Mouse (Mus musculus): ENCODE data around the gene Blnk.

The Blnk gene

DNA sequence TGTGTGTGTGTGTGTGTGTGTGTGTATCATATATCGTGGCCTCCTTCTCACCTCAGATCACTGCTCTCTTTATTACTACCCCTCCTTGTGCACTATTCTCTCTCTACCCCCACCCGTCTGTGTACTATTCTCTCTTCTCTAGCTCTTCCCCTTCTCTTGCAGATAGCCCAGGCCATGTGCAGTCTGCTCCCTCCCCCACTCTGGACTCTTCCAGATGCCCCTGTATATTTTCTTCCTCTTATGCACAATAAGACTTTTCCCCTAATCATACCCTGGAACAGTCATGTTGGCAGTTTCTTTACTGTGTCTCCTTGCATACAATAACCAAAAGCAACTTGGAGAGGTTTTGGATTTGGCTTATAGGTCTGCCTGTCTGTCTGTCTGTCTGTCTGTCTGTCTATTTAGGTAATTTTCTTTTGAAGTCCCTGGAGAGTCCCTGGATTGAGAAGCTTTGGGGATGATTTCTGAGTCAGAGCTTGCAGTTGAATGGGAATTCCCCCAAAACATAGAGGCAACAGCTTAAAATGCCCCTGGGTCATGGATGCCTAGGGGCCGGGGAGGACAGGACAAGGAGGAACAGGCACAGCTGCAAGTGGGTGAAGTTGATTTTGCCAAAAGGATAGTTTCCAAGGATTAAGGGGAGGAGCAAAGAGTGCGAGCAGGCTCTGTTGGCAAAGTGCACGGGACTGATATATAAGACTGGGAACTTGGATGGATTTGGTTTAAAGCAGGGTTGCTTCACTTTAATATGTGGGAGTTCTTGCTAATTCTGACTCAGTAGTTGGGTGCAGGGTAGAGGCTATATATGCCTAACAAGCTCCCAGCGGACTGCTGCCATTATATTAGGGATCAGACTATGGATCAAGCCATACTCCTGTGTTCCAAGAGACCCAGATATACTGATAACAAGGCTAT is 29.1 kb downstream of the Blnk start:
- no peak for DNase-seq (ENCODE audit: low spot score in 2 of 2)

DNA sequence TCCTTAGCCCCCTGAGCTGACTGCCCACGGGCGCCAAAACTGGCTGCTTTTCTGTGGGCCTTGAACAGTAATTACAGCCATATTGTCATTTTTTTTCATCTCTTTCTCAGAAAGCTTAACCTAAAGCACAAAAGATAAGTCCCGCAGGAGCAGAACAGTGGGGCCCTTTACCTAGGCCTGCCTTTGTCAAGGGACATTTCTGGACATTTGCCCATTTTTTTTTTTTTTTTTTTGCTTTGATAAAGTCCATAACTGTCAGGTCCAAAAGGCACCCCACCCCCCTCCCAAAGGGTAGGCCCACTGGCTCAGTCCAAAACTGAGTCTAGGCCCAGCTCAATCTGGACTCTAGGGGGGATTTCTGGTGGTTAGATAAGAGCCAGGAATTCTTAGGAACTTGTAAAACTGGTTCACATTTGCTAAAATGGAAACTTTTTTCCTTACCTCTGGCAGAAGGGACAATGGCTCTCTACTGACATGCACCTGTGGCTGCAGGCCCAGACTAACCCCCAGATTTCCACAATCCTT is 29.9 kb downstream of the Blnk start:
- DNase-seq (ENCODE audit: low spot score in 2 of 2): no peak

DNA sequence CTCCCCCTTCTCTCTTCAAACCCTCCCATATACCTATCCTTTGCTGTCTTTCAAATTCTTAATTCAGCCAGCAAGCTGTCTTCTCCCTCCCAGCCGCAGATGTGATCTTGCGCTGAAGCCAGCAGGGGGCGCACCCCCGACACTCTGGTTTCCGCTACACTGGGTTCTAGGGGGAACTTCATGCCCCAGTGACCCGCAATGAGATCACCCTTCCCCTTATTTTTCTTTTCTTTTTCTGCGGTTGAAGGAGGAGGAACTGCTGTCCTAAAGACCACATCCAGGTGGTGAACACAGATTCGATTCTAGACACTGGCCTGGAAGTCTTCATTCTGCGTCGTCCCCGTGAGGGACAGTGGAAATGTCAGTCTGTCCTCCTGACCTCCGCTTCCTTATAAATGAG is 31.3 kb downstream of the Blnk start:
- peak; percentile 6 to 38 for DNase-seq (ENCODE audit: low spot score in 2 of 2)

DNA sequence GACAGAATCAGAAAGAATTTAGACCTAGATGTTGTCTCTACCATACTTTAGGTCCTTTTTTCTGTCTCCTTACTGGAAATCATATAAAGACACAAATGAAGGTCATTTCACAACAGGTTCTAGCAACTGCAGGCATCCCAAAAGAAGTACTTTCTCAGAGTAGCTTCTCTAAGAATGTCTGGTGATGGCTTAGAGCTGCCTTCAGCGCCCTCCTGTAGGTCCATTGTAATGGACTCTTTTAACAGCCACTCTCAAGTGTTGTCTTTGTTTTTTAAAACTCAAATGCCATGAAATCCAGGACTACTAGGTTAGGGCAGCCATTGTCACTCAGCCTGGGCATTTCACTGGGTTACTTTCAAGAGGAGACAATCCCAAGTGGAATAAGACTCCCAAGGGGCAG is 35.4 kb downstream of the Blnk start:
- DNase-seq (ENCODE audit: low spot score in 2 of 2): no peak

DNA sequence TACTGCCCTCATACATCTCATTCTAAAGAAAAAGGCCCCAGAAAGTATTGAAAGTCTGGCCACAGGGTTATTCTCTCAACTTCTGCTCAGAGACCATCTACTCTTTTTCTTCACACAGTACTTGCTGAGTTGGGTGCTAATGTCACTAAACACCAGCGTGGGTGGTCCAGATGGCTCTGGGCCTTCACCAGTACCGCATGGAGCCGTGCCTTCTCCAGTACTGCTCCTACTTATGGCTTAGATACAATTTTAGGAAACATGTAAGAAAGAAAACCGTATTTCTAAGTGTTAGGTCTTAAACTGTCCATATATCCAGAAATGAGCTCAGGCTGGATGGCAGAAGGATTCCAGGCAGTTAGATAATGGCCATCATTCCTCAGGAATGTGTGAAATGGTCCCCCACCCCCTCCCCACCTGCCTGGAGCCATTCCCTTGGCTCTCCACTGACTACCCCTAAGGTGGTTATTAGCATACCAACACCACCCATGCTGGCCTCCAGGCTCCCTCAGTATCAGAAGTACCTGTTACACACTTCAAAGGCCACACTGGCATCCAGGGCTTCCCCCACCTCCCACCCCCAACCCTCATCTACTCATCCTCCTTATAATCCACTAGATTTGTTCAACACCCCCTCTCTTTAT is 47.3 kb downstream of the Blnk start:
- no peak for DNase-seq (ENCODE audit: low spot score in 2 of 2)

DNA sequence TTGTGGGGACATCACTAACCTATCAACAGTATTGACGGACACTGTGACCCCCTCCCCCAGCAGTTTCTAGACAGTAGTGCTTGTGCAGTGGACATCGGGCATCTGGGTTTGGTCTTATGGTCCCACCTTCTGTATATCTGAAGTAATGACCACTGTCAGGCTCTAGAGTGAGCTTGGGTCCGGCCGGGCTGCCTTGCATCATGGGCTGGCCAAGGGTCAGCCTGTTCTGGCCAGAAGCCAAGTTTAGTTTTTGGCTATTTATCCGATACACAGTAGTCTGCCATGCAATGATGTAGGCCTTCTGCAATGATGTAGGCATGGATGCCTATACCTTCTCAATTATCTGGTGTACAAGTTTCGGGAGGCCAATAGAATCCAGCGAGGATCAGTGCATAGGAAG is 50.8 kb downstream of the Blnk start:
- DNase-seq (ENCODE audit: low spot score in 2 of 2): peak in 1 of 2 experiments; percentile 3

DNA sequence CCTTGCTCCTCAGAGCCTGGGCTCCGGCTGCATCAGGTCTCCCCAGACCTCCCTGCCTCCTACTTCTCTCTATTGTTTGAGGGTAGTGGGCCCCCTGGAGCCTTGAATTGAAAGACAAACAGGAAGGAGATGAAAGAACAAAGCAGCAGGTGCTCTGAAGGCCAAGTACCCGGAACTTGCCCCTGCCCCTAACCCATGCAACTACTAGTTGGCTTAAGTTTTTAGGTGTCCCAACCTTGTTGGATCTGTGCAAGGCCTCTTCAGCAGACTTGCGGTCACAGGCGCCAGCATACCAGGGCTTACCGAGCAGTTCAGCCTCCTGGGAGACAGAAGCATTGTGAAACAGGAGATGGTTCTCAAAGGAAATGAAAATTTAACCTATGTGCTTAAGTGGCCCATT is 58.3 kb downstream of the Blnk start:
- DNase-seq (ENCODE audit: low spot score in 2 of 2): no peak

DNA sequence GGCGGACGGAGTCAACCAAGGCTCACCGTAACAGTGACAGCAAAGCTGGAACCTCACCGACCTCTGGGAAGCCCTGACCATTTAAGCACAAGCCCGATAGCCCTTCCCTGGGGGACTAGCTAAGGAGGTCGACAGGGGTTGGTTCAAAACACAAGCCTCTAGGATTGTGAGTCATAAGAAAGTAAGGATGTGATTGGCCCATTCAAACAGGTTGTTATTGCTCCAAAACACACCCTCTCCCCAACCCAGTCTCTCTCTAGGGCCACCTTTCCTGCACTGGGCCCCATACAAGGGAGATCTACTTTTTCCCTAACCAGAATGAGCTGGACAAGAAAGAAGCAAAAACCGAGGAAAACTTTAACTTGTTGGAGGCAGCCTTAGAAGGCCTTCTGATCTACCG is 59.0 kb downstream of the Blnk start:
- no peak for DNase-seq (ENCODE audit: low spot score in 2 of 2)

DNA sequence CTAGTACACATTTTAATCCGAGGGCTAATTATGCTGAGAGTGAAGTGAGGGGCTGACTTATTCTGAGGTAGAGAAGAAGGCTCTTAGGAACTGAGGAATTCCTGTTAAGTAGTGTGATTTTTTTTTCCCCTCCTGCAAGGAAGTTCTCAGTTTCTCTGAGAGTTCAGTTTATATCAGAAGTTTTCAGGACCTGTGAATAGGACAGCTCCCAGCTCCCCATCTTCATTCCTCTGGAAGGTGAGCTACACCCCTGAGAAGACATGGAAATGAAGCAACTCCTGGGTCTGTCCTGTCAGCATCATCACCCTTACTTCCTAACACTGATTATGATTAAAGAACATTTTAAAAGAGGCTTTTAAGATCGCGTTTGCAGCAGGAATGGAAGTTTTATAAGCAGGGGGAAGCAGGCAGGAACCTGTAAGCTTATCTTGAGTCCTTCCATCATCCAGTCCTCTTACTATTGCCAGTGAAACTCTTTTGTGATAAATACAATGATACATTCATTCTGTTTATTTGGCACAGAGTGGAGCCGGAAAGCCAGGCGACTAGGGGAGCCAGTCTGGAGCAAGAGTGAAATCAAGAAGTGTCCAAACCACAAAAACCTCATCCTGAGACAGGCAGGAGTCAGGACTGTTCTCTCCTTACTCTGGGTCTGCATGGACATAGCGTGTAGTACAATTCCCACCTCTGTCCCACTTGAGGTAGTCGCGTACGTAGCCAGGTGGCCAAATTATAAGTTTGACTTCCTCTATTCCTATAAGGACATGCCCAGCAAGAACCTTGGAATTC is 62.6 kb downstream of the Blnk start:
- DNase-seq (ENCODE audit: low spot score in 2 of 2): no peak

DNA sequence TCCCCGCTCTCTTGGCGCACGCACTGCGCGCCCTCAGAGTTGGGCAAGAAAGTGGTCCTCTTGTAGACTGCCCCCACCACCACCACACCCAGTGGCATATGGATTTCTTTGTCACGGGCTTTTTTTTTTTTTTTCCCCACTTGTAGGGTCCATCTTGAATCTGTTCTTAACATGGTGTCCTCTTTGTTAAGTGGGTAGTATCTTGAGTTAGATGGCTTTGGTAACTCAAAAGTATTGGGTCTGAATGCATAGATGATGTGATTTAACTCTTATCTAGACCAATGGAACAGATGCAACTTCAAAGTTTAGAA is 99.0 kb downstream of the Blnk start:
- no peak for DNase-seq (ENCODE audit: low spot score in 2 of 2)

DNA sequence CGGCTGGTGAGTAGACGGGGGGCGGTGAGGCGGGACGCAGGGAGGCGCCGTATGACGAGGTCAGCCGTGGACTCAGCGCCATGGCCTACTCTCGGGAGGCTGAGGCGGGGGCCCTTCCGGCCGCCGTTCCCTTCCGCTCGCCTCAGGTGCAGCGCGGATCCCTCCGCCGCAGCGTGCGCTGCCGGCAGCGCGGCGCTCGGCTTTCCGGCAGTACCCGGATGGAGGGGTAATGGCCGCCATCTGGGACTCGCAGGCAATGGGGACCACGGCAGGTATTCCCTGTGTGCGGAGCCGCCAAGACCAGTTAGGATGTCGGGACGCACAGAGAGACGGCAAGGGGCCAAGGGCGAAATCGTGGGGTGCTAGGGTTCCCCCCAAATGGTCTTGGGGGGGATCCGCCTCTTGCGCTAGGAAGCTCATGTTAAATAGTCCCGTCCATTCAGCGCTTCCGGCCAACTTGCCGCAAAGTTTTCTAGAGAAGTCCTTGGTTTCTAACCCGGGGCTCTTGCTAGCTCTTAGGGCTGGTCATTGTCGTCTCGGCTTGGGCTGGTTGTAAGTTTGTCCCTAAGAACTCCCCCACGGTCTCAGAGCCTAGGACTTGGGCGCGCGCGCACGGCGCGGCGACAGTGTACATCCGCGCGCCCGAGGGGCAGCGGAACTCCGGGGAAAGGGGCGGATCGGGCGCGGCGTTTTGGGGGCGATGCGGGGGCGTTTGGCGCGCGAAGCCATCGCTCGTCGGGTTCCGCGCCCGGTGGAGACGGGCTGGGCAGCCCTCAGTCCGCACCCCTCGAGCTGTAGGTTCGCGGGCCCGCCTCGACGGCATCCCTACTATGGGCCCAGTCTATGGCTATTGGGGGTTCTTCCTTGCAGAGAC is 99.6 kb downstream of the Blnk start, which contains the start of gene Zfp518a:
Gene Zfp518a (plus strand): TSS at position 187 of the 874 bp plus-strand sequence.
- DNase-seq (ENCODE audit: low spot score in 2 of 2): peak; percentile 76 to 90

DNA sequence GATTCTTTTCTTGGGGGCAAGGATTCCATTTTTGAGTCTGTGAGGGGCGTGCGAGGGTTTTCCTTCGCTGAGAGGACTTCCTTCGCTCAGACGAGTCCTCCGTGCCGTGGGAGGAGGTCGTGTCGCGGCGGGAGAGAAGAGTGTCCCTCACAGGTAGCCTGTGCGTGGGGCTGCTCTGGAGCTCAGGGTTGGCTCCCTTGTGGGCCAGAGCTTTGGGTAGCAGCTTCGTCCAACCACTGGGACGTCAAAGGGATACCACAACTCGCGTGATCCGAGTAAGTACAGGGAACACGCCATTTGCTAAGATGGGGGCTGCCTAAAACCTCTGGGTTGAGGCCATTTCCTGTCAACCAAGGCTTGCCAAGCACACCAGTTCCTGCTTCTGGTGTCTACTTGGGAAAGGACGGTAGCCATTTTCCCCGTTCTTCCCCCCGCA is 100.2 kb downstream of the Blnk start:
- DNase-seq (ENCODE audit: low spot score in 2 of 2): no peak

DNA sequence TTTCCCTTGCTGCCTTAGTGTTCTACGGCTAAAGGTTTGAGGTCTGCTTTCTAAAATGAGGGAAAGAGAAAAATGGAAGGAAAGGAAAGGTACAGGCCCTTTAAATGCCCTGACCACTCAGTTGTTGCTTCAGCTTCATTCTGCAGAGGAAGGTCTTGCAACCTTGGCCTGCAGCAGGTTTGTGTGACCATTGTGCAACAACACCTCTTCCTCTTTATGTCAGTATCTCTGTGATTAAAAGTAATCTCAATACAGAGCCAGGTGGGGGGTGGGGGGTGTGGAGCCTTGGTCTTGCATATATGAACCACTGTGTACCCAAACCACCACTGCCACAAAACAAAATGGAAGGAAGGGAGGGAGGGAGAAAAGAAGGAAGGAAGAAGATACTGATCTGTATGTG is 105.4 kb downstream of the Blnk start:
- no peak for DNase-seq (ENCODE audit: low spot score in 2 of 2)

DNA sequence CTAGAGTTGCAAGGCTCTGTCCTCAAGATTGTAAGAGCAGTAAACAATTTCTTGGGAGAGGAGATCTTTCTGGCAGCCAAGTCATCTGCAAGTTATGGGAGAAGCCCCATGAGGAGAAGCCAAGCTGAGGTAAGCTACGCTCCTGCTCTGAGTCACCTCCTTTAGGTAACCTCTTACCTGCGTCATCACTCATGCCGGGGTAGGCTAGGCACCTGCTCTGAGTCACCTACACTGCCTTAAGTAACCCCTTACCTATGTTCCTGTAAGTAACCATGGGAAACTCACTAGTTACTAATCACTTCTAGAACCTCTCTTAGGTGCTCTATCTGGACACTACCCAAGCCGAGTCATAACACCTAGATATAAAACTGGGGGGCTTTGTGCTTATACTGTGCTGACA is 112.6 kb downstream of the Blnk start:
- DNase-seq (ENCODE audit: low spot score in 2 of 2): no peak

Measured in urinary bladder, adult 18-20 months (tissue).